Mouse (Mus musculus) bone marrow macrophage, adult 2 months (primary cell): Measurements from ENCODE around the gene Card9.

Experiments used
- CTCF ChIP-seq: IDR thresholded peaks from 2 replicates; pipeline ENCODE4 v1.5.1; 2012; ENCODE audit warnings: low read depth, mild to moderate bottlenecking, low read length, moderate library complexity
- POLR2A ChIP-seq: IDR thresholded peaks from 2 replicates; pipeline ENCODE4 v1.6.1; 2012; ENCODE audit warnings: mild to moderate bottlenecking, low read depth, low read length, borderline replicate concordance

- TF ChIP-seq CTCF (no peak), POLR2A (no peak)
Observed at GRCm38 (mm10) chr2:26309739-26310138, 51.0 kb downstream of the Card9 start.
